Mouse (Mus musculus) liver, adult 2 months (tissue): Measurements from ENCODE around the gene Dolpp1. TPM values are rescaled to one million over a fixed set of nuclear protein-coding genes. Genes with fewer than 3 reads are reported as not detected.

Experiments
- DNase-seq: peaks from one replicate; pipeline ENCODE4 v3.0.0-alpha.2; 2011; ENCODE audit warnings: low read depth, low spot score; ENCODE audit errors: extremely low read depth
- H3K27ac ChIP-seq: fragments of 200-500 bp; replicated peaks from 2 replicates; pipeline ENCODE4 v1.5.1; 2012; ENCODE audit warnings: low read depth, mild to moderate bottlenecking, control low read depth, inconsistent platforms, low read length; ENCODE audit not compliant: insufficient read depth
- H3K27me3 ChIP-seq: fragments of 200-500 bp; 2 replicates; pipeline ENCODE4 v1.6.1; 2012; ENCODE audit warnings: mild to moderate bottlenecking, moderate library complexity, low read length, inconsistent platforms; ENCODE audit not compliant: control insufficient read depth, insufficient read depth
- H3K36me3 ChIP-seq: fragments of 200-500 bp; 2 replicates; pipeline ENCODE4 v1.6.1; 2012; ENCODE audit warnings: low read length, inconsistent platforms; ENCODE audit not compliant: control insufficient read depth, insufficient read depth
- H3K4me1 ChIP-seq: fragments of 200-500 bp; 2 replicates; pipeline ENCODE4 v1.6.1; 2011; ENCODE audit warnings: low read length; ENCODE audit not compliant: control insufficient read depth, insufficient read depth
- H3K4me3 ChIP-seq: fragments of 200-500 bp; 2 replicates; pipeline ENCODE4 v1.5.1; 2011; ENCODE audit warnings: low read depth, mild to moderate bottlenecking, control low read depth, low read length, moderate library complexity; ENCODE audit not compliant: insufficient read depth
- H3K79me2 ChIP-seq: fragments of 200-500 bp; 2 replicates; pipeline ENCODE4 v1.6.1; 2012; ENCODE audit warnings: inconsistent platforms, mild to moderate bottlenecking, low read length, moderate library complexity; ENCODE audit not compliant: control insufficient read depth, insufficient read depth
- H3K9ac ChIP-seq: fragments of 200-500 bp; 2 replicates; pipeline ENCODE4 v1.6.1; 2012; ENCODE audit warnings: low read depth, mild to moderate bottlenecking, control low read depth, inconsistent platforms, low read length
- CTCF ChIP-seq: fragments of 200-500 bp; IDR thresholded peaks from 2 replicates; pipeline ENCODE4 v1.5.1; 2011; ENCODE audit warnings: low read depth, low read length, control low read depth
- POLR2A ChIP-seq: fragments of 200-500 bp; IDR thresholded peaks from 2 replicates; pipeline ENCODE4 v1.6.1; 2011; ENCODE audit warnings: low read length, control low read depth; ENCODE audit not compliant: insufficient read depth; ENCODE audit errors: extremely low read depth
- WGBS: fragments of 180-500 bp; shearing (Covaris S2); methylation state at CpG from one replicate; pipeline ENCODE4 v1.1.7; 2018; 5-methylcytosine and 5-hydroxymethylcytosine counted together
- polyA plus RNA-seq: library from polyadenylated mRNA; depleted of rRNA; stranded (reverse); fragments of >200 nt; gene quantifications from 2 replicates; pipeline ENCODE4 v1.2.3, GENCODE M21; 2012
- total RNA-seq: library from RNA; depleted of rRNA; stranded (reverse); fragments of >200 nt; gene quantifications from 2 replicates; pipeline ENCODE4 v1.2.3, GENCODE M21; 2014

The Dolpp1 gene
- total and polyA plus RNA-seq, 2 experiments: 8.9 to 44.8 TPM

DNA sequence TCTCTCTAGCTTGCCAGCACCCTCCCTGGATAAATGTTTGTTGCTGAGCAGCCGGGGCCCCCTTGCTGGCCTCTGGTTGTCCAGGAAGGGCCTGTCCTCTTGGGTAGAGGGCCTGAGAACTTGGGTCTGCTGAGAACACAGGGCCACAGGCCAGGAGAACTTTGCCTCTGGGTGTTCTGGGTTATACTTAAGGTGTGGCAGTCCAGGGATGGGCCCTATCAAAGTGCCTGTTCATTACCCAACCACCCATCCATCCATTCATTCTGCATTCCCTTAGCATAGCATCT, 1.3 kb downstream of the Dolpp1 start:
- peak; percentile 61 for DNase-seq
- peaks cover 4% of the 10 kb centered on the region for H3K4me1 ChIP-seq
- WGBS: 8% methylated on average over 1 of the region's 1 CpGs
- peak overlapping the region; percentile 38 for H3K27ac ChIP-seq
- peak overlapping the region; percentile 63 for H3K9ac ChIP-seq
- peaks cover 9% of the 10 kb centered on the region; the same call in 1 of the 2 replicates for H3K79me2 ChIP-seq
- no peaks in the 10 kb centered on the region for H3K36me3 ChIP-seq
- TF ChIP-seq POLR2A (no peak), CTCF (no peak)
- H3K27me3 ChIP-seq: no peaks in the 10 kb centered on the region
- H3K4me3 ChIP-seq: peak overlapping the region; percentile 79

DNA sequence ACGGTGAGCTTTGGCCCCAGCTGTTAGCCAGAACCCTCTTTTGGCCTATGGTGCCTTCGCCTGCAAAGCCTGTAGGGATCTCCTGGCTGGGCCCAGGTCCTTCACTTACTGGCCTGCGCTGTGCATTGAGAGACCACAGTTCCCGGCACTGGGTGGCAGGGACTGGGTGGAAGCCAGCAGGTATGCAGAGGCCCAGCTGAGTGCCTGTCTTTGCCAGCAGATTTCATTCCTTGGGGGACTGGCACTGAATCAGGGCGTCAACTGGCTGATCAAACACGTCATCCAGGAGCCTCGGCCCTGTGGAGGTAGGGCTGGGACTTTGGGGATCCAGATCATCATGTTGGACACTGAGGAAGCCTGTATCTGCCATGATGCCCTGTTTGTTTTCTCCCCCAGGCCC, 3.7 kb downstream of the Dolpp1 start:
- Histone ChIP-seq H3K4me3 (no peak overlapping the region), H3K79me2 (peaks cover 9% of the 10 kb centered on the region; the same call in 1 of the 2 replicates), H3K9ac (no peak overlapping the region), H3K27ac (no peak overlapping the region), H3K27me3 (no peaks in the 10 kb centered on the region), H3K36me3 (no peaks in the 10 kb centered on the region), H3K4me1 (peaks cover 4% of the 10 kb centered on the region)
- no peak for DNase-seq
- 90% methylated on average over 7 of the region's 7 CpGs for WGBS
- TF ChIP-seq POLR2A (no peak), CTCF (no peak)

DNA sequence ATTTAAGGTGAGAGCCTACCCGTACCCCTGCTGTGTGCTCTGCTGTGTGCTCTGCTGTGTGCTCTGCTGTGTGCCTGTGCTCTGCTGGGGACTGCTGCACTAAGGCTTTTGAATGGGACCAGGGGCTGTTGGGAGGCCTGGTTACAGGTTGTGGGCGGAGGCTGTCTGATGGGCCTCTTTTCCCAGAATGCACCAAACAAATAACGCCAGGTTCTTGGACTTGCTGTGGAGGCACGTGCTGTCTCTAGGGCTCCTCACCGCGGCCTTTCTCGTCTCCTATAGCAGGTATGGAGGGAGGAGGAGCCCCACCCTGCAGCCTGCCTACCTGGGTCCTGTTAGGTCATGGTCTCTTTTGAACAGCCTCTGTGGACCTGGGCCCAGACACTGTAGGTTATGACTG, 4.2 kb downstream of the Dolpp1 start:
- Histone ChIP-seq H3K36me3 (no peaks in the 10 kb centered on the region), H3K27ac (no peak overlapping the region), H3K9ac (no peak overlapping the region), H3K27me3 (no peaks in the 10 kb centered on the region), H3K4me3 (no peak overlapping the region), H3K4me1 (peaks cover 4% of the 10 kb centered on the region), H3K79me2 (peaks cover 9% of the 10 kb centered on the region; the same call in 1 of the 2 replicates)
- DNase-seq: no peak
- TF ChIP-seq POLR2A (no peak), CTCF (no peak)
- 90% methylated on average over 7 of the region's 7 CpGs for WGBS

DNA sequence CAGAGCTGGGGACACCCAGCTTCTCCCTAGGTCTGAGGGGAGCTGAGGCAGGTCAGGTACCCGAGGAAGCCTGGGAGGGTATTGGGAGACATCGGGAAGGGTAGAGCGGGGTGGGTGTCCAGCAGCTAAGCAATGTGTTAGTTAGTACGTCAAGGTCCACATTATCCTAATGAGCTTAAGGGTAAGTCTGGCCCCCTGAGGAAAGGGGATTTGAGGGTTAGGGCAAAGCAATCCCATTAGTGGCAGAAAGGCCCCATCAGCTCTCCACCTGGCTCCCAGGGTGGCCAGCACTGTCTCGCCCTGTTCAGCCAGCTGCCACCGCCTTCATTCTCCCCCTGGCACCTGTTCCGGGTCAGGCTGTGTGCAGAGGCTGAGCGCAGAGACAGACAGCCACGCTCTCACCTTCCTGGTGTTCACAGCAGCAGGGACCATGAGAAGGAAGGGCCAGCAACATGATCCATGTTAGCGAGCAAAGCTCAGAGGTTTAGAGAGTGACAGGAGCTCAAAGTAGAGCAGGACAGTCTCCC, 6.0 kb downstream of the Dolpp1 start:
- no peak overlapping the region for H3K4me3 ChIP-seq
- TF ChIP-seq CTCF (no peak), POLR2A (no peak)
- WGBS: 90% methylated on average over 10 of the region's 10 CpGs
- no peak overlapping the region for H3K9ac ChIP-seq
- DNase-seq: no peak
- H3K4me1 ChIP-seq: peaks cover 4% of the 10 kb centered on the region
- H3K27ac ChIP-seq: no peak overlapping the region
- peaks cover 9% of the 10 kb centered on the region; the same call in 1 of the 2 replicates for H3K79me2 ChIP-seq
- no peaks in the 10 kb centered on the region for H3K27me3 ChIP-seq
- peaks cover under 1% of the 10 kb centered on the region; the same call in 1 of the 2 replicates for H3K36me3 ChIP-seq

DNA sequence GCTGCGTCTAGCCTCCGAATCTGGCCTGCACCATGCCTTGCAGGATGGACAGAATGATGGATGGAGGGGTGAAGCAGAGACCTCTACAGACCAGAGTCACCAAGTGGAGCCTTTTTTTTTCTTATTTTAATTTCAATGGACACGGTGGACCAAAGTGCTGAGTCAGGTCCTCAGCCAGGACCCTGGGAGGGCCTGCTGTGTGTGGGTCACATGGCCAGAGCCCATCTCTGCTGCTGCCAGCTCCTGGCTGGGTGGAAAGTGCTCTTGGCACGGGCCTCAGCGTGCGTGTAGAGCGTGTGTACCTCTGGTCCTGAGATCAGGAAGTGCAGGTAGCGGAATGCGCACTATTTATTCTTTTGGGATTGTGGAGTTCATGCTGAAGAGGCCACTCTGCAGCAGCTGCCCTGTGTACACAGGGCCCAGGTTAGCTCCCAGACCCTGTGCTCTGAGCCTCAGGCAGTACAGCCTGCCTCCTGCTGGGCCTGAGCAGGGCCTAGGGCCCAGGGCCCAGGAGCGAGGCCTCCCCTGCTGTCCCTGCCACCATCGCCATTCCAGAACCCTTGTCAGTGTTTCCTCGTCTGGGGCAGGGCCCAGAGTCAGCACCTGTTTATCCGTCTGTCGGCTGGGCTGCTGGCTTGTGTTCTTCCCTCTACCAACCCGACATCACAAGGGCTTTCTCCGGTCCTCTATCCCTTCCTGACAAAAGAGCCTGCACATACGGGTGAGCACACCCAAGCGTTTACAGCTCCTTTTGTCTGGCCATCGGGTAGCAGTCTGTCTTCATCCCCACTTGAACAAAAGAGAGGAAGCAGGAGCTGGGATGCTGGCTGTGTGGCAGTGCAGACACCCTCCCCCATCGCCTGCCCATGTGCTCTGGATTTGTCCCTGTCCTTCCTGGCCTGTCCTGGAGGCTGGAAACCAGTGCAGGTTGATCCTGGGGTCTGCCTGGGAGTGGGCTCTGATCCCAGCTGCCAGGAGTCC, 7.4 kb downstream of the Dolpp1 start:
- Histone ChIP-seq H3K27ac (no peak overlapping the region), H3K27me3 (no peaks in the 10 kb centered on the region), H3K4me1 (no peaks in the 10 kb centered on the region), H3K4me3 (no peak overlapping the region), H3K36me3 (peaks cover 3% of the 10 kb centered on the region; the same call in 1 of the 2 replicates), H3K79me2 (no peaks in the 10 kb centered on the region), H3K9ac (no peak overlapping the region)
- 63% methylated on average over 20 of the region's 20 CpGs for WGBS
- peak; percentile 66 for DNase-seq
- TF ChIP-seq POLR2A (no peak), CTCF (no peak)
